Mouse (Mus musculus) ES-Bruce4 (cell line): ENCODE data around the gene Fam135a.

Source experiments
- CTCF ChIP-seq: IDR thresholded peaks from one replicate; pipeline ENCODE4 v1.8.1; 2011; ENCODE audit warnings: low read depth, low read length
- EP300 ChIP-seq: IDR thresholded peaks from 2 replicates; pipeline ENCODE4 v1.6.1; 2011; ENCODE audit warnings: low read depth, low read length; ENCODE audit not compliant: insufficient read depth
- POLR2A ChIP-seq: IDR thresholded peaks from one replicate; pipeline ENCODE4 v1.8.1; 2011; ENCODE audit warnings: low read length; ENCODE audit not compliant: insufficient read depth

GRCm38 (mm10) chr1:24092414-24092813, 7.7 kb downstream of the Fam135a start:
- TF ChIP-seq POLR2A (no peak), CTCF (no peak), EP300 (no peak)
